Mouse (Mus musculus): ENCODE measurements around the gene H2afx.

DNA sequence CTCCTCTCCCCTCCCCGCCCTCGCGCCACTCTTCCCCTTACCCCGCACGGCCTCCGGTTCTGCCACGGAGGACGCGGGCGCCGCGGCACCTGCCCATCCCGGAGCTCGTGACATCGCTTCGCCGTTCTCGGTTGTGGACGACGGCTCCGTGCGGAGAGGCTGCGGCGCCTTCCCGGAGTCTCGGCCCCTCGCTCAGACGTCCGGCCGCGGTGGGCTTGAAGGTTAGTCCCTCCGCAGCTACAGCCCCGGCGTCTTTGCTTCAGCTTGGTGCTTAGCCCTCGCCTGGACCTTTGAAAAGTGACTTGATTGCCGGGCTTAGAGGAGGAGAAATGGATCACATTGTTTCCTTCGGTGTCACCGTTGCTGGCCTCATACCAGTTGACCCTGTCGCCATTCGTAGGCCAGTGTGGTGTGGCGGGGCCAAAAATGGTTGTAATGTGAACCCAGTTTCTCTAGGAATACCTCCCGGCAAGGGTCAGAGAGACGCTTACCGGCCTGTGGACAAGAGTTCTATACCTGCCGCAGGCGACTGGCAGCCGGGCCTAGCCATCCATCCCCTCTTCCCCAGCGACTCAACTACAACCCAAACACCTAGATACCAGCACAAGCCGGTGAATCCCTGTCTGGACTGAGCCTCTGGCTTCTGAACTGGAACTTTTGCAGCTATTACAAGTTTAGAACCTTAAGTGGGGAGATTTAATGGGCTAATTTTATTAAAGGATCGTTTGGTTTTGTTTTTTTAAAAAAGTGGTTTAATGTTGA, 1.0 kb downstream of the H2afx start:
- TF ChIP-seq POLR2A (IDR thresholded peaks at IDR 0.05; ENCODE audit: insufficient read depth, low read depth, low read length), result no peak
- TF ChIP-seq CTCF (IDR thresholded peaks at IDR 0.05; ENCODE audit: insufficient read depth, low read depth, low read length), result no peak

Data from olfactory bulb, adult 2 months (tissue).